Mouse (Mus musculus) midbrain, postnatal 0 days (tissue): ENCODE measurements around the gene Parg. TPM values are rescaled to one million over a fixed set of nuclear protein-coding genes. Genes with fewer than 3 reads are reported as not detected.

ENCODE experiments used
- ATAC-seq: fragments of 200-750 bp; cut with Nextera tagmentation; 2 replicates; pipeline ENCODE4 v1.8.0; 2017; ENCODE audit warnings: moderate number of reproducible peaks, mild to moderate bottlenecking, moderate TSS enrichment, moderate library complexity; ENCODE audit not compliant: low FRiP score
- DNase-seq: peaks from one replicate; pipeline ENCODE4 v3.0.0-alpha.2; 2015; ENCODE audit warnings: low spot score
- H3K27ac ChIP-seq: fragments of 300-500 bp; sonication (generic); 2 replicates; pipeline ENCODE4 v1.5.1; 2014; ENCODE audit warnings: low read depth, mild to moderate bottlenecking, low read length, mixed read lengths
- H3K27me3 ChIP-seq: fragments of 300-500 bp; sonication (generic); 2 replicates; pipeline ENCODE4 v1.6.1; 2014; ENCODE audit warnings: low read length, control low read depth, mixed read lengths; ENCODE audit not compliant: insufficient read depth
- H3K36me3 ChIP-seq: fragments of 300-500 bp; sonication (generic); 2 replicates; pipeline ENCODE4 v1.6.1; 2014; ENCODE audit warnings: low read length, control low read depth, mixed read lengths; ENCODE audit not compliant: insufficient read depth
- H3K4me1 ChIP-seq: fragments of 300-500 bp; sonication (generic); 2 replicates; pipeline ENCODE4 v1.6.1; 2014; ENCODE audit warnings: mild to moderate bottlenecking, control low read depth, antibody characterized with exemption, low read length, mixed read lengths; ENCODE audit not compliant: insufficient read depth
- H3K4me2 ChIP-seq: fragments of 300-500 bp; sonication (generic); 2 replicates; pipeline ENCODE4 v1.6.1; 2014; ENCODE audit warnings: low read depth, mild to moderate bottlenecking, low read length, mixed read lengths; ENCODE audit not compliant: poor library complexity, severe bottlenecking
- H3K4me3 ChIP-seq: fragments of 300-500 bp; sonication (generic); 2 replicates; pipeline ENCODE4 v1.5.1; 2014; ENCODE audit warnings: low read depth, mild to moderate bottlenecking, low read length, moderate library complexity
- H3K9ac ChIP-seq: fragments of 300-500 bp; sonication (generic); replicated peaks from 2 replicates; pipeline ENCODE4 v1.6.1; 2014; ENCODE audit warnings: mild to moderate bottlenecking, low read length, moderate library complexity, mixed read lengths; ENCODE audit not compliant: poor library complexity, severe bottlenecking
- H3K9me3 ChIP-seq: fragments of 300-500 bp; sonication (generic); 2 replicates; pipeline ENCODE4 v1.6.1; 2016; ENCODE audit warnings: low read length, control low read depth
- CTCF ChIP-seq: IDR thresholded peaks from 2 replicates; pipeline ENCODE4 v1.5.1; 2016; ENCODE audit warnings: antibody characterized with exemption, mild to moderate bottlenecking
- WGBS: fragments of 180-500 bp; shearing (Covaris S2); extraction: QIAGEN DNeasy Blood & Tissue Kit; methylation state at CpG from one replicate; pipeline ENCODE4 v1.1.7; 2014; 5-methylcytosine and 5-hydroxymethylcytosine counted together
- polyA plus RNA-seq: library from polyadenylated mRNA; unstranded; fragments of >200 nt; fragmentation: Nextera tagmentation; extraction: Ambion mirVana; gene quantifications from 2 replicates; pipeline ENCODE4 v1.2.1, GENCODE M21; 2015
- total RNA-seq: library from RNA; depleted of rRNA; stranded (reverse); fragments of >200 nt; gene quantifications from 2 replicates; pipeline ENCODE4 v1.2.3, GENCODE M21; 2014

Gene Parg
- total and polyA plus RNA-seq, 2 experiments from 2014 or later: 25.7 to 45.9 TPM

- peak within 1 kb of the TSS; percentile 76 for H3K4me2 ChIP-seq
- peak within 1 kb of the TSS; percentile 95 for H3K9ac ChIP-seq
- H3K4me1 ChIP-seq: peaks cover 7% of the 10 kb centered on the region; the same call in 1 of the 2 replicates
- TF ChIP-seq CTCF: peak; percentile 45
- H3K36me3 ChIP-seq: no peaks in the 10 kb centered on the region
- DNase-seq: peak; percentile 100
- no peaks in the 10 kb centered on the region for H3K27me3 ChIP-seq
- H3K4me3 ChIP-seq: peak within 1 kb of the TSS; percentile 77
- WGBS: 1% methylated on average over 37 of the region's 40 CpGs
- no peaks in the 10 kb centered on the region for H3K9me3 ChIP-seq
- H3K27ac ChIP-seq: peak within 1 kb of the TSS; percentile 90
- peak; percentile 98 for ATAC-seq
These were observed 42.0 kb upstream of the Parg start, which contains the start of gene Ncoa4 for GRCm38 (mm10) chr14:32159690-32160246. Ncoa4 (plus strand) TSS chr14:32159865.

GRCm38 (mm10) chr14:32160563-32160962 lies 41.2 kb upstream of the Parg start:
- H3K27me3 ChIP-seq: no peaks in the 10 kb centered on the region
- H3K4me3 ChIP-seq: peak overlapping the region; percentile 77
- TF ChIP-seq CTCF: no peak
- WGBS: 37% methylated on average over 7 of the region's 7 CpGs
- peak overlapping the region; percentile 76 for H3K4me2 ChIP-seq
- H3K4me1 ChIP-seq: peaks cover 12% of the 10 kb centered on the region; the same call in 1 of the 2 replicates
- no peaks in the 10 kb centered on the region for H3K36me3 ChIP-seq
- ATAC-seq: no peak
- DNase-seq: no peak
- peak overlapping the region; percentile 95 for H3K9ac ChIP-seq
- no peaks in the 10 kb centered on the region for H3K9me3 ChIP-seq
- peak overlapping the region; percentile 90 for H3K27ac ChIP-seq

GRCm38 (mm10) chr14:32161090-32161885 lies 40.5 kb upstream of the Parg start:
- ATAC-seq (no peak), DNase-seq (no peak)
- Histone ChIP-seq H3K27me3 (no peaks in the 10 kb centered on the region), H3K36me3 (no peaks in the 10 kb centered on the region), H3K9me3 (no peaks in the 10 kb centered on the region), H3K4me2 (peak overlapping the region; percentile 76), H3K27ac (no peak overlapping the region), H3K4me3 (peak overlapping the region; percentile 77), H3K9ac (peak overlapping the region; percentile 95; the same call in 1 of the 2 replicates), H3K4me1 (peaks cover 12% of the 10 kb centered on the region; the same call in 1 of the 2 replicates)
- no peak for TF ChIP-seq CTCF
- WGBS: 94% methylated on average over 12 of the region's 12 CpGs

GRCm38 (mm10) chr14:32162231-32162630 lies 39.5 kb upstream of the Parg start:
- Histone ChIP-seq H3K27me3 (no peaks in the 10 kb centered on the region), H3K9ac (no peak overlapping the region), H3K4me2 (no peak overlapping the region), H3K4me3 (no peak overlapping the region), H3K9me3 (no peaks in the 10 kb centered on the region), H3K36me3 (no peaks in the 10 kb centered on the region), H3K27ac (no peak overlapping the region), H3K4me1 (peaks cover 12% of the 10 kb centered on the region; the same call in 1 of the 2 replicates)
- DNase-seq: no peak
- WGBS: 95% methylated on average over 5 of the region's 5 CpGs
- no peak for ATAC-seq
- no peak for TF ChIP-seq CTCF

GRCm38 (mm10) chr14:32163203-32163888 lies 38.4 kb upstream of the Parg start:
- Histone ChIP-seq H3K4me1 (peaks cover 12% of the 10 kb centered on the region; the same call in 1 of the 2 replicates), H3K9ac (no peak overlapping the region), H3K27me3 (no peaks in the 10 kb centered on the region), H3K9me3 (no peaks in the 10 kb centered on the region), H3K4me2 (no peak overlapping the region), H3K4me3 (no peak overlapping the region), H3K27ac (no peak overlapping the region), H3K36me3 (no peaks in the 10 kb centered on the region)
- TF ChIP-seq CTCF: no peak
- ATAC-seq (no peak), DNase-seq (no peak)
- 91% methylated on average over 11 of the region's 11 CpGs for WGBS
